Mouse (Mus musculus) neural tube, embryonic 15.5 days (tissue): Measurements from ENCODE around the gene Tmem178. TPM values are rescaled to one million over a fixed set of nuclear protein-coding genes. Genes with fewer than 3 reads are reported as not detected.

Source experiments
- ATAC-seq: fragments of 200-750 bp; cut with Nextera tagmentation; 2 replicates; pipeline ENCODE4 v1.8.0; 2017; ENCODE audit warnings: mild to moderate bottlenecking, moderate TSS enrichment, moderate library complexity; ENCODE audit not compliant: low FRiP score
- H3K27ac ChIP-seq: fragments of 300-500 bp; sonication (generic); replicated peaks from 2 replicates; pipeline ENCODE4 v1.5.1; 2015; ENCODE audit warnings: mild to moderate bottlenecking, inconsistent platforms
- H3K27me3 ChIP-seq: fragments of 300-500 bp; sonication (generic); replicated peaks from 2 replicates; pipeline ENCODE4 v1.6.1; 2015; ENCODE audit warnings: inconsistent platforms
- H3K36me3 ChIP-seq: fragments of 300-500 bp; sonication (generic); 2 replicates; pipeline ENCODE4 v1.6.1; 2015; ENCODE audit warnings: inconsistent platforms
- H3K4me1 ChIP-seq: fragments of 300-500 bp; sonication (generic); 2 replicates; pipeline ENCODE4 v1.6.1; 2015; ENCODE audit warnings: inconsistent platforms
- H3K4me2 ChIP-seq: fragments of 300-500 bp; sonication (generic); 2 replicates; pipeline ENCODE4 v1.6.1; 2015; ENCODE audit warnings: inconsistent platforms, mild to moderate bottlenecking, moderate library complexity
- H3K4me3 ChIP-seq: fragments of 300-500 bp; sonication (generic); replicated peaks from 2 replicates; pipeline ENCODE4 v1.5.1; 2015; ENCODE audit warnings: mild to moderate bottlenecking, inconsistent platforms
- H3K9ac ChIP-seq: fragments of 300-500 bp; sonication (generic); replicated peaks from 2 replicates; pipeline ENCODE4 v1.6.1; 2015; ENCODE audit warnings: mild to moderate bottlenecking, inconsistent platforms
- H3K9me3 ChIP-seq: fragments of 300-500 bp; sonication (generic); replicated peaks from 2 replicates; pipeline ENCODE4 v1.6.1; 2016; ENCODE audit warnings: inconsistent platforms
- WGBS: fragments of 180-500 bp; shearing (Covaris S2); methylation state at CpG from one replicate; pipeline ENCODE4 v1.1.7; 2015; ENCODE audit warnings: mixed read lengths; 5-methylcytosine and 5-hydroxymethylcytosine counted together
- polyA plus RNA-seq: library from polyadenylated mRNA; unstranded; fragments of >200 nt; fragmentation: Nextera tagmentation; extraction: Ambion mirVana; gene quantifications from 2 replicates; pipeline ENCODE4 v1.2.1, GENCODE M21; 2015

Tmem178 gene
- polyA plus RNA-seq, 1 experiment from 2014 or later: 37.0 TPM

- WGBS: 33% methylated on average over 18 of the region's 18 CpGs
- Histone ChIP-seq H3K4me2 (peak overlapping the region; percentile 23), H3K9ac (no peak overlapping the region), H3K36me3 (no peaks in the 10 kb centered on the region), H3K4me1 (peaks cover 38% of the 10 kb centered on the region), H3K27ac (peak overlapping the region; percentile 37), H3K4me3 (no peak overlapping the region), H3K27me3 (no peaks in the 10 kb centered on the region), H3K9me3 (no peaks in the 10 kb centered on the region)
- peak; percentile 83 for ATAC-seq
Measured at GRCm38 (mm10) chr17:80969643-80970619, 25.5 kb downstream of the Tmem178 start.

DNA sequence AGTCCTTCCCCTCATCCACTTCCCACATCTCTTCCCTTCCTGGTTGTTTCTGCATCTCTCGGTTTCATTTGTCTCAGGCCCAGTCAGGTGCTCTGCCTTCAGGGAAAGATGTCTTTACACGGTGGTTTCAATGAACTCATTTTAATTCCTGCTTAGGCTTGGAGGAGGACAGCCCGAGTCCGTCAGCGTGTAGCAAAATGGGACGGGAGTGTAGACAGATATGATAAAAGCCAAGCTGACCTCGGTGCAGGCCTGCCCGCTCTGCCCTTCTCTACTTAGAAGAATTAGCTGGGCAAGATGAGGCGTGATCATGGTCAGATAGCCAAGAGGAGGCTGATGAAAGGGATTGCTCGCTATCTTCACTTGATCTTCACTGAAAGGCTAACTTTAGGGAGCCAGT, 26.3 kb downstream of the Tmem178 start:
- WGBS: 59% methylated on average over 10 of the region's 10 CpGs
- no peak overlapping the region for H3K4me3 ChIP-seq
- no peaks in the 10 kb centered on the region for H3K27me3 ChIP-seq
- no peaks in the 10 kb centered on the region for H3K36me3 ChIP-seq
- H3K4me2 ChIP-seq: no peak overlapping the region
- ATAC-seq: no peak
- no peaks in the 10 kb centered on the region for H3K9me3 ChIP-seq
- H3K27ac ChIP-seq: peak overlapping the region; percentile 19; the same call in 1 of the 2 replicates
- peaks cover 38% of the 10 kb centered on the region for H3K4me1 ChIP-seq
- no peak overlapping the region for H3K9ac ChIP-seq

DNA sequence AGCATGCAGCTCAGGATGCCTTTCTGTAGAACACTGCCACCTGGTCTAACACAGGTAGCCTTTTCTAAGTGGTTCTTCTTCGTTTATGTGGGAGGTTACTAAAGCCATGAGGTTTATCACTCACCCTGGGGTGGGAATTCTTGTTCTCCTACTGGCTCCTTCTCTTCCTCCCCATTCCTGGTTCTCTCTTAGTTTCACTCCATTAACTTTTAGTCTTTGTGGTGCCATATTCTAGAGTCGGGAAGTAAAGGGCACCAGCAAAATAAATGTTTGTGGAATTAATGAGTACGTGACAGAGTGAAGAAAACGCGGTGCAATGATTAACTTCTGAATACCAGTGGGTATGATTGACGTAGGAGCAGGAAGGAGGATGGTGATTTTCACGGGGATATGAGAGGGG, 28.5 kb downstream of the Tmem178 start:
- 65% methylated on average over 7 of the region's 7 CpGs for WGBS
- Histone ChIP-seq H3K4me1 (peaks cover 33% of the 10 kb centered on the region), H3K9ac (no peak overlapping the region), H3K4me3 (no peak overlapping the region), H3K4me2 (no peak overlapping the region), H3K27ac (no peak overlapping the region), H3K9me3 (no peaks in the 10 kb centered on the region), H3K36me3 (no peaks in the 10 kb centered on the region), H3K27me3 (no peaks in the 10 kb centered on the region)
- no peak for ATAC-seq

- Histone ChIP-seq H3K4me1 (peaks cover 11% of the 10 kb centered on the region), H3K9ac (no peak overlapping the region), H3K27me3 (no peaks in the 10 kb centered on the region), H3K36me3 (no peaks in the 10 kb centered on the region), H3K27ac (no peak overlapping the region), H3K9me3 (no peaks in the 10 kb centered on the region), H3K4me3 (no peak overlapping the region), H3K4me2 (no peak overlapping the region)
- ATAC-seq: no peak
- 86% methylated on average over 5 of the region's 5 CpGs for WGBS
Measured at GRCm38 (mm10) chr17:80977245-80977644, 32.8 kb downstream of the Tmem178 start.

GRCm38 (mm10) chr17:80980096-80980495, 35.7 kb downstream of the Tmem178 start:
- Histone ChIP-seq H3K9ac (no peak overlapping the region), H3K27me3 (no peaks in the 10 kb centered on the region), H3K27ac (no peak overlapping the region), H3K36me3 (no peaks in the 10 kb centered on the region), H3K4me1 (peaks cover 16% of the 10 kb centered on the region), H3K4me2 (no peak overlapping the region), H3K4me3 (no peak overlapping the region), H3K9me3 (no peaks in the 10 kb centered on the region)
- 88% methylated on average over 10 of the region's 10 CpGs for WGBS
- no peak for ATAC-seq

DNA sequence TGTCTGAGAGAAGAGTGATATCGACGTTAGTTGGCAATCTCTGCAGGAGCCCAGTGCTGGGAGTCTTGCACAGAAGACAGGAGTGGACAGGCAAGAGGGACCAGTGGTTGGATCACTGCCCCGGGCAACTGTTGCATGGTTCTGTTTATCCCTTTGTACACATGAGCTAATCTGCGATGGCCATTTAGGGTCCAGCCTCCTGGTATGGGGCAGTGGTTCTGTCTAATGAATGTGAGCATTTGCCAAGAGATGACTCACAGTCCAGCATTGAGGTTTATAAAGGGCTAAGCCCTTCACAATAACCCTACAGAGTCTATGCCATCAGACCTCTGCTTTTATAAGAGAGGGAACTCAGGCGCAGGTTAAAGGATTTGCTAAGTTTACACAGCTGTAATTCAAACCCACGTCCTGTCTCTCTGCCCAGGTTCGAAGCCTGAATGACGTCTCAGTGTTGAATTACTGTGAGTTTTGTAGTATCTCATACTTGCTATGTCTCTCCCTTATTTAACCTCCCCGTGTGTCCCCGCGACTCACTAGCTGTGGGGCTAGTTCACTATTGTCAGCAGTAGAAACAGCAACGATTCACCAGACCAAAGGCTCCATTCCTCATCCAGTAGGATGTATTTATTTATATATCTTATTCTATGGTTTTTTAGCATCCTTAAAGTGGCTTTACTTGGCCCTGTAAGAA, 37.4 kb downstream of the Tmem178 start:
- H3K9me3 ChIP-seq: no peaks in the 10 kb centered on the region
- 63% methylated on average over 12 of the region's 12 CpGs for WGBS
- no peak overlapping the region for H3K4me3 ChIP-seq
- ATAC-seq: peak; percentile 40; the same call in 1 of the 2 replicates
- no peak overlapping the region for H3K9ac ChIP-seq
- H3K4me1 ChIP-seq: peaks cover 19% of the 10 kb centered on the region
- no peaks in the 10 kb centered on the region for H3K36me3 ChIP-seq
- no peaks in the 10 kb centered on the region for H3K27me3 ChIP-seq
- H3K27ac ChIP-seq: peak overlapping the region; percentile 71
- H3K4me2 ChIP-seq: peak overlapping the region; percentile 25

GRCm38 (mm10) chr17:80982412-80982787, 38.0 kb downstream of the Tmem178 start:
- 5% methylated on average over 8 of the region's 8 CpGs for WGBS
- H3K4me1 ChIP-seq: peaks cover 19% of the 10 kb centered on the region
- H3K27me3 ChIP-seq: no peaks in the 10 kb centered on the region
- peak; percentile 79 for ATAC-seq
- no peaks in the 10 kb centered on the region for H3K36me3 ChIP-seq
- no peaks in the 10 kb centered on the region for H3K9me3 ChIP-seq
- peak overlapping the region; percentile 25 for H3K4me2 ChIP-seq
- peak overlapping the region; percentile 71 for H3K27ac ChIP-seq
- H3K4me3 ChIP-seq: no peak overlapping the region
- H3K9ac ChIP-seq: no peak overlapping the region

DNA sequence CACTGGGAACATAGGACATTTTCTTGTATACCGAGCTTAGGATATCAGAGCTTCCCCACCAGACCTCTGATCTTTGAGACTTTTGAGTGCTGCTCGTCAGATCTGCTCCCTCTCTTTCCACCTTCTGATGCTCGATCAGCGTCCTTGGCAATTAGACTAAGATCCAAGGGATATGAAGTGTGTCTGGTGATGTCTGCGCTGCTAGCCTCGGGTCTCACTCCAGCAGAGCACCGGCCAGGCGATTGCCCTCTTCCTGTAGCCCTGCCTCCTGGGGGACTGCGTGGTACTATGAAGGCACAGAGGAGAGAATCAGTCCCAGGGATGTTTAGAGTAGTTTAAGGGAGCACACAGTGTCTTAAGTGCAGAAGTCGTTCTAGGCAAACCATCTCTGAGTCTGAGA, 38.5 kb downstream of the Tmem178 start:
- no peak overlapping the region for H3K9ac ChIP-seq
- no peaks in the 10 kb centered on the region for H3K27me3 ChIP-seq
- 78% methylated on average over 10 of the region's 10 CpGs for WGBS
- no peak; the same call in 1 of the 2 replicates for ATAC-seq
- no peak overlapping the region for H3K4me3 ChIP-seq
- H3K4me1 ChIP-seq: peaks cover 16% of the 10 kb centered on the region
- H3K4me2 ChIP-seq: no peak overlapping the region
- no peaks in the 10 kb centered on the region for H3K36me3 ChIP-seq
- H3K27ac ChIP-seq: no peak overlapping the region
- no peaks in the 10 kb centered on the region for H3K9me3 ChIP-seq

GRCm38 (mm10) chr17:80991535-80992127, 47.2 kb downstream of the Tmem178 start:
- Histone ChIP-seq H3K4me1 (peaks cover 8% of the 10 kb centered on the region; the same call in 1 of the 2 replicates), H3K27ac (no peak overlapping the region), H3K9ac (no peak overlapping the region), H3K4me3 (no peak overlapping the region), H3K27me3 (no peaks in the 10 kb centered on the region), H3K9me3 (no peaks in the 10 kb centered on the region), H3K4me2 (no peak overlapping the region), H3K36me3 (0 out of 2 replicates have a peak, but pooled peaks cover 2% of the 10 kb centered on the region)
- 62% methylated on average over 8 of the region's 8 CpGs for WGBS
- no peak for ATAC-seq

GRCm38 (mm10) chr17:80997226-80997625, 52.8 kb downstream of the Tmem178 start:
- Histone ChIP-seq H3K4me2 (no peak overlapping the region), H3K27me3 (no peaks in the 10 kb centered on the region), H3K4me1 (0 out of 2 replicates have a peak, but pooled peaks cover 4% of the 10 kb centered on the region), H3K27ac (no peak overlapping the region), H3K36me3 (0 out of 2 replicates have a peak, but pooled peaks cover 2% of the 10 kb centered on the region), H3K9ac (no peak overlapping the region), H3K4me3 (no peak overlapping the region), H3K9me3 (no peaks in the 10 kb centered on the region)
- no peak for ATAC-seq
- 74% methylated on average over 2 of the region's 2 CpGs for WGBS

DNA sequence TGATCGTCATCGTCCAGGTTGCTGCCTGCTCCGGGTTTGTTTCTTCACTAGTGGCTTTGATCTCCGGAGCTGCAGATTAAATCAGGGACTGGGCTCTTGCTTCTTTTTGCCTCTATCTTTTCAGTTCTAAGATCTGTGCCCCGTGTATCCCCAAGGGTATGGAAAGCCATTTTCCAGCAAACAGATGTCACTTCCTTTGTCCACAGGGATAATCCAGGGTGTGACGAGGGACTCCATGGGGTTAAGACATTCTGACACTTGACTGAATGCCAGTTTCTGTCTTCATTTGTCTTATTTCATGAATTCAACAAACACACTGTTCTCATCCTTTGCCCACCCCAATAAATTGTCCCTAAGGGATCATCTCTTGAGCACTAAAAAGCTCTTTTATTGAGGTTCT, 54.5 kb downstream of the Tmem178 start:
- no peak for ATAC-seq
- no peaks in the 10 kb centered on the region for H3K9me3 ChIP-seq
- no peaks in the 10 kb centered on the region for H3K27me3 ChIP-seq
- H3K4me3 ChIP-seq: no peak overlapping the region
- 0 out of 2 replicates have a peak, but pooled peaks cover 2% of the 10 kb centered on the region for H3K36me3 ChIP-seq
- H3K9ac ChIP-seq: no peak overlapping the region
- 51% methylated on average over 6 of the region's 6 CpGs for WGBS
- no peaks in the 10 kb centered on the region for H3K4me1 ChIP-seq
- no peak overlapping the region for H3K4me2 ChIP-seq
- H3K27ac ChIP-seq: no peak overlapping the region
